Mouse (Mus musculus): ENCODE results near the gene Dcp1a. TPM values are rescaled to one million over a fixed set of nuclear protein-coding genes. Genes with fewer than 3 reads are reported as not detected.
"Not testable (repeated sequence)": the region's sequence is repeated elsewhere in the genome, so short reads cannot be mapped to it uniquely, and the experiment has no call there.

Dcp1a gene
- total and polyA plus RNA-seq, 2 experiments from 2014 or later = 8.8 to 20.9 TPM

DNA sequence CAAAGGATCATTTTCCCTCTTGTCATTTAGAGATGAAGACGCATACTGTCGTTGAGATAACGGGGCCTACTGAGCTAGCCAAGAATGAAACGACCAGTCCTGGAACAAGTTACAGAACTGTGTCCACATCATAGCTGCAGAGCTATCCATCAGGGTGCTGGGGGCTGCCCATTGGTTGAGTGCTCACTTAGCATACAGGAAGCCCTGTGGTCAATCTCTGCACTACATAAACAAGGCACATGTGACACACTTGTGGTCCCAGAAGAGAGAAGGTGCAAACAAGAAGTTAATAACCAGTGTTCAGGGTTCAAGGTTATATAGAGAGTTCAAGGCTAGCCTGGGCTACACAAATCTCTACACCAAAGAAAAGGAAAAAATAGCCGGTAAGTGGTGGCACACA lies 52.1 kb downstream of the Dcp1a start:
- Histone ChIP-seq H3K4me2 (ENCODE audit: low read depth) (no peak overlapping the region), H3K27ac (ENCODE audit: low read depth, low read length) (no peak overlapping the region), H3K4me1 (ENCODE audit: insufficient read depth) (0 out of 2 replicates have a peak, but pooled peaks cover 3% of the 10 kb centered on the region), H3K9me3 (ENCODE audit: low read length) (no peaks in the 10 kb centered on the region), H3K36me3 (ENCODE audit: insufficient read depth) (peaks cover 12% of the 10 kb centered on the region; the same call in 1 of the 2 replicates), H3K9ac (no peak overlapping the region), H3K27me3 (ENCODE audit: insufficient read depth, low read length) (no peaks in the 10 kb centered on the region), H3K4me3 (ENCODE audit: low read depth, low read length) (no peak overlapping the region)
- no peak for ATAC-seq
- no peak for DNase-seq
- WGBS = 43% methylated on average over 5 of the region's 5 CpGs
- no peak for TF ChIP-seq CTCF (IDR thresholded peaks at IDR 0.05; ENCODE audit: low read depth)

GRCm38 (mm10) chr14:30531896-30532295 lies 52.6 kb downstream of the Dcp1a start:
- H3K27ac ChIP-seq (ENCODE audit: low read depth, low read length) = no peak overlapping the region
- no peaks in the 10 kb centered on the region for H3K27me3 ChIP-seq (ENCODE audit: insufficient read depth, low read length)
- no peak for TF ChIP-seq CTCF (IDR thresholded peaks at IDR 0.05; ENCODE audit: low read depth)
- H3K4me2 ChIP-seq (ENCODE audit: low read depth) = no peak overlapping the region
- no peak for DNase-seq
- peaks cover 9% of the 10 kb centered on the region; the same call in 1 of the 2 replicates for H3K36me3 ChIP-seq (ENCODE audit: insufficient read depth)
- WGBS = 93% methylated on average over 6 of the region's 6 CpGs
- 0 out of 2 replicates have a peak, but pooled peaks cover 3% of the 10 kb centered on the region for H3K4me1 ChIP-seq (ENCODE audit: insufficient read depth)
- no peaks in the 10 kb centered on the region for H3K9me3 ChIP-seq (ENCODE audit: low read length)
- H3K9ac ChIP-seq = no peak overlapping the region
- no peak overlapping the region for H3K4me3 ChIP-seq (ENCODE audit: low read depth, low read length)
- ATAC-seq = no peak

DNA sequence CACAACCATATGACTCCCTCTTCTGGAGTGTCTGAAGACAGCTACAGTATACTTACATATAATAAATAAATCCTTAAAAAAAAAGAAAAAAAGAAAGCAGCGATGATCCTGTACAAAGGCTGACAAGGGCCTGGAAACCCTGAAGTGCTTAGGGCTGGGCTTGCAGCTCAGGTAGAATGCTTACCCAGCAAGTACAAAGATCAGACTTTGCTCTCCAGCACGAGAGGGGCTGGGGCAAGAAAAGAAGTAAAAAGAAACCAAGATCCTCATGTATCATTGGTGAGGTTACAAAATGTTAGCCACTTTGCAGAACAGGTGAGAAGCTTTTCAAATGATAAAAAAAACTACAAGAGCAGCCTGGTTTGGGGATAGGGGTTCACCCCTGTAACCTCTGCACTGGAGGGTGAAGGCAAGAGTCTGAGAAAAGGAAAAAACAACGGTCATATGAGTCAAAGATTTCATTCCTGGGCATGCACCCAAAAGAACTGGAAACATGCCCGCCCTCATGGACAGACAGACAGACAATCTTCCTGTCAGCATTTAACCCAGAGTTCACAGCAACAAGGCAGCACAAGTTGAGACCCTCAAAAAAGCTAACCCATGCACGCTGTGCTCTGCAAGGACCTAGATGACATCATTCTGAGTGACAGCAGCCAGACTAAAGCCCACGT lies 54.6 kb downstream of the Dcp1a start:
- Histone ChIP-seq H3K4me3 (ENCODE audit: low read depth, low read length) (no peak overlapping the region), H3K4me2 (ENCODE audit: low read depth) (no peak overlapping the region), H3K9ac (no peak overlapping the region), H3K27ac (ENCODE audit: low read depth, low read length) (no peak overlapping the region), H3K4me1 (ENCODE audit: insufficient read depth) (0 out of 2 replicates have a peak, but pooled peaks cover 3% of the 10 kb centered on the region), H3K27me3 (ENCODE audit: insufficient read depth, low read length) (no peaks in the 10 kb centered on the region), H3K9me3 (ENCODE audit: low read length) (no peaks in the 10 kb centered on the region), H3K36me3 (ENCODE audit: insufficient read depth) (no peaks in the 10 kb centered on the region)
- no peak for TF ChIP-seq CTCF (IDR thresholded peaks at IDR 0.05; ENCODE audit: low read depth)
- WGBS = 68% methylated on average over 6 of the region's 6 CpGs
- DNase-seq (no peak), ATAC-seq (no peak)

- DNase-seq = peak; percentile 73
- Histone ChIP-seq H3K4me2 (ENCODE audit: low read depth) (no peak overlapping the region), H3K36me3 (ENCODE audit: insufficient read depth) (no peaks in the 10 kb centered on the region), H3K9ac (0 out of 2 replicates have a peak overlapping the region, but pooled peaks have one; percentile 14), H3K4me1 (ENCODE audit: insufficient read depth) (no peaks in the 10 kb centered on the region), H3K9me3 (ENCODE audit: low read length) (no peaks in the 10 kb centered on the region), H3K27me3 (ENCODE audit: insufficient read depth, low read length) (no peaks in the 10 kb centered on the region), H3K4me3 (ENCODE audit: low read depth, low read length) (no peak overlapping the region), H3K27ac (ENCODE audit: low read depth, low read length) (no peak overlapping the region)
- no peak for TF ChIP-seq CTCF (IDR thresholded peaks at IDR 0.05; ENCODE audit: low read depth)
- ATAC-seq = peak; percentile 86
- WGBS = 35% methylated on average over 10 of the region's 10 CpGs
Observed at GRCm38 (mm10) chr14:30541541-30541940, 62.2 kb downstream of the Dcp1a start.

GRCm38 (mm10) chr14:30543331-30543730 lies 64.0 kb downstream of the Dcp1a start:
- 82% methylated on average over 5 of the region's 5 CpGs for WGBS
- not testable (repeated sequence) for H3K27me3 ChIP-seq (ENCODE audit: insufficient read depth, low read length); H3K9me3 ChIP-seq (ENCODE audit: low read length); H3K4me2 ChIP-seq (ENCODE audit: low read depth); H3K27ac ChIP-seq (ENCODE audit: low read depth, low read length); DNase-seq; H3K4me3 ChIP-seq (ENCODE audit: low read depth, low read length); H3K9ac ChIP-seq; H3K36me3 ChIP-seq (ENCODE audit: insufficient read depth); ATAC-seq; H3K4me1 ChIP-seq (ENCODE audit: insufficient read depth)

GRCm38 (mm10) chr14:30548131-30548720 lies 68.9 kb downstream of the Dcp1a start, which contains the start of gene Tkt:
Gene Tkt (plus strand): TSS chr14:30548359.
- H3K27ac ChIP-seq (ENCODE audit: low read depth, low read length) = peak within 1 kb of the TSS; percentile 92
- H3K9ac ChIP-seq = peak within 1 kb of the TSS; percentile 90
- ATAC-seq (peak; percentile 9), DNase-seq (peak; percentile 60)
- TF ChIP-seq CTCF (IDR thresholded peaks at IDR 0.05; ENCODE audit: low read depth) = no peak
- peak within 1 kb of the TSS; percentile 65 for H3K4me3 ChIP-seq (ENCODE audit: low read depth, low read length)
- H3K4me2 ChIP-seq (ENCODE audit: low read depth) = peak within 1 kb of the TSS; percentile 60
- H3K9me3 ChIP-seq (ENCODE audit: low read length) = no peaks in the 10 kb centered on the region
- H3K36me3 ChIP-seq (ENCODE audit: insufficient read depth) = no peaks in the 10 kb centered on the region
- H3K4me1 ChIP-seq (ENCODE audit: insufficient read depth) = peaks cover 21% of the 10 kb centered on the region; the same call in 1 of the 2 replicates
- H3K27me3 ChIP-seq (ENCODE audit: insufficient read depth, low read length) = no peaks in the 10 kb centered on the region
- 10% methylated on average over 8 of the region's 8 CpGs for WGBS
